Mouse (Mus musculus) induced T-regulatory cell, adult 2 months (primary cell): Measurements from ENCODE around the gene Defa25.
"Not testable (repeated sequence)": the region's sequence is repeated elsewhere in the genome, so short reads cannot be mapped to it uniquely, and the experiment has no call there.

Experiments used
- DNase-seq: peaks from one replicate; pipeline ENCODE4 v3.0.0-alpha.2; 2012; ENCODE audit warnings: low read depth

The Defa25 gene

DNA sequence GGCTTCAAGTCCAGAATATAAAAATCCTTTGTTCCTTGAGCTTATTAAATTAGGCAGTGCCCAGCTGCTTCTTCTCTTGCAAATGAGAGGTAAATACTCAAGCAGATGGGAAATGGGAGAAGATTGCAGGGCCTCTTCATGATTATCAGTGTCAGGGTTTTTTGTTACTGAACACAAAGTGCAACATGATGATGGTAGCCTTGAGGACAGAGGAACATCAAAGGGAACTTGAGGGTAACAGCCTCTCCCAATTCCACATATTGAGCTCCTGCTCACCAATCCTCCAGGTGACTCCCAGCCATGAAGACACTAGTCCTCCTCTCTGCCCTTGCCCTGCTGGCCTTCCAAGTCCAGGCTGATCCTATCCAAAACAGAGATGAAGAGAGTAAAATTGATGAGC is at the start of gene Defa25:
TSS of gene Defa25 (plus strand) at position 301 of the 400 bp plus-strand sequence.
- DNase-seq: not testable (repeated sequence)

DNA sequence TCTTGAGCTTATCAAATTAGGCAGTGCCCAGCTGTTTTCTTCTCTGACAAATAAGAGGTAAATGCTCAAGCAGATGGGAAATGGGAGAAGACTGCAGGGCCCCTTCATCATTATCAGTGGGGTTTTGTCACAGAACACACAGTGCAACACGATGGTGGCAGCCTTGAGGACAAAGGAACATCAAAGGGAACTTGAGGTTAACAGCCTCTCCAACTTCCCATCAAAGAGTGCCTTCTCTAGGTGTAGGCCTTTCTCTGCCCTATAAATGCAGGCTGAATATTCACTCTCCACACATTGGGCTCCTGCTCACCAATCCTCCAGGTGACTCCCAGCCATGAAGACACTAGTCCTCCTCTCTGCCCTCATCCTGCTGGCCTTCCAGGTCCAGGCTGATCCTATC is 29.5 kb upstream of the Defa25 start, which contains the start of gene Defa23:
TSS of gene Defa23 (plus strand) at position 301 of the 400 bp plus-strand sequence.
- DNase-seq: not testable (repeated sequence)

DNA sequence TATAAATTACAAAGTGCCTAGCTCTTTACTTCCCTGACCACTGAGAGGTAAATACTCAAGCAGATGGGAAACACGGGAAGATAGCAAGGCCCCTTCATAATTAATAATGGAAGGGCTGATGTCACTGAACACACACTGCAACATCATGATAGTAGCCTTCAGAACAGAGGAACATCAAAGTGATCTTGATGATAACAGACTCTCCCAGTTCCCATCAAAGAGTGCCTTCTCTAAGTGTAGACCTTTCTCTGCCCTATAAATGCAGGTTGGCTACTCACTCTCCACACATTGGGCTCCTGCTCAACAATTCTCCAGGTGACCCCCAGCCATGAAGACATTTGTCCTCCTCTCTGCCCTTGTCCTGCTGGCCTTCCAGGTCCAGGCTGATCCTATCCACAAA is 19.5 kb upstream of the Defa25 start, which contains the start of gene Defa35:
TSS of gene Defa35 (plus strand) at position 301 of the 400 bp plus-strand sequence.
- not testable (repeated sequence) for DNase-seq

DNA sequence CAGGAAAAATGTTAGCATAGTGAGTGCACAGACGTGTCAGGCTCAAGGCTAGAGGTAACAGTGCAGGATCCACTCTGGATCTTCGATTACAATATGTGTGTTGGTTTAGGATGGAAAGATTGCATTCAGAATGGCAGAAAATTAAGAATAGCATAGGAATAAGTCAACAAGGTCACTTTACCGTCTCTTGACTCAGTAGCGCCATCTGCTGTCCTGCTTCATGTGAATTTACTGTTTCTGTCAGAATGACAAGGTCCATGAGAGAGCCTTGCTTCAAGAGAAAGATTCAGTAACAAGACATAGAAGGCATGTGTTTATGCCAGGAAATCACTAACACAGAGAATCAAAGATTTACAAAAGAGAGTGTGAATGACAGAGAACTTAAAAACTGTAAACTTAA is 8.9 kb downstream of the Defa25 start:
- DNase-seq: peak; percentile 5

DNA sequence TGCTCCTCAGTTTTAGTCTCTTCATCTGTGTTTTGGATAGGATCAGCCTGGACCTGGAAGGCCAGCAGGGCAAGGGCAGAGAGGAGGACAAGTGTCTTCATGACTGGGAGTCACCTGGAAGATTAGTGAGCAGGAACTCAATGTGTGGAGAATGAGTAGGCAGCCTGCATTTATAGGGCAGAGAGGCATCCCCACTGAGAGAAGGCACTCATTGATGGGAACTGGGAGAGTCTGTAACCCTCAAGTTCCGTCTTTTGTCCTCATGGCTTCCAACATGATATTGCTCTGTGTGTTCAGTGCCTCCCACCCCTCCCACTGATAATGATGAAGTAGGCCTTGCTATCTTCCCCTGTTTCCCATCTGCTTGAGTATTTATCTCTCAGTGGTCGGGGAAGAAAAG is 11.7 kb downstream of the Defa25 start, which contains the start of gene Gm14851:
TSS of gene Gm14851 (minus strand) at position 101 of the 400 bp plus-strand sequence.
- not testable (repeated sequence) for DNase-seq

DNA sequence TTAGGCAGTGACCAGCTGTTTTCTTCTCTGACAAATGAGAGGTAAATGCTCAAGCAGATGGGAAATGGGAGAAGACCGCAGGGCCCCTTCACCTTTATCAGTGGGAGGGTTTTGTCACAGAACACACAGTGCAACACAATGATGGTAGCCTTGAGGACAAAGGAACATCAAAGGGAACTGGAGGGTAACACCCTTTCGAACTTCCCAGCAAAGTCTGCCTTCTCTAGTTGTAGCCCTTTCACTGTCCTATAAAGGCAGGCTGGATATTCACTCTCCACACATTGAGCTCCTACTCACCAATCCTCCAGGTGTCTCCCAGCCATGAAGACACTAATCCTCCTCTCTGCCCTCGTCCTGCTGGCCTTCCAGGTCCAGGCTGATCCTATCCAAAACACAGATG is 50.1 kb downstream of the Defa25 start, which contains the start of gene Defa30:
TSS of gene Defa30 (plus strand) at position 301 of the 400 bp plus-strand sequence.
- not testable (repeated sequence) for DNase-seq
